ENCODE assay signal across 19 mouse cellular contexts in the genomic region with DNA sequence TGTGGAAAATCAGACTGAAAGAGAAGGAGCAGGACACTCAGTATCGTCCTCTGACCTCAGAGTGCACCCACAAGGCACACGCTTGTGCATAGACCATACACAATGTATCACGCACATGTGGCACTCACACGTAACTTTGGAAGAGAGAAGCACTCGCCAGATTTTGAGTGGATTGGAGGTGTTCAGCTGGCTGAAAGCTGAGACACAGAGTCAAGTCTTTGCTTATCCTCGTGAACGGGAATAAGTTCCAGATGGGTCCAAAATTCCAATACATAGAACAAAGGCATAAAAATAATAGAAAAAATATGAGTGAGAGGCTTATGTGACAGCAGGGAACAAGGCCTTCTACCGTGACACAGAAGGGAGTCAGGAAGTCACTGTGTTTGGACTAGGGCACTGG. TPM values are rescaled to one million over a fixed set of nuclear protein-coding genes. Genes with fewer than 3 reads are reported as not detected.
DNase-seq lines count a peak whose midpoint lies in the region; ATAC-seq and TF ChIP-seq lines count a peak whose summit lies in the region.
"Had no signal": no experiment of that assay in that cellular context is flagged by ENCODE, and none has a peak within 500 bp of the region (broad histone marks: within the 10 kb centered on the region; RNA-seq: fewer than 3 reads in every experiment).

No protein-coding gene starts in this region.

- 50% methylated on average over 8 of the region's 8 CpGs for WGBS in stomach, embryonic 14.5 days
- 44% methylated on average over 8 of the region's 8 CpGs for WGBS in stomach, postnatal 0 days
- 26% methylated on average over 8 of the region's 8 CpGs for whole genome bisulfite sequencing in limb, embryonic 12.5 days
- WGBS in heart, adult 2 months: 78% methylated on average over 8 of the region's 8 CpGs

- no peak for TF ChIP-seq EP300 in stomach, postnatal 0 days (optimal IDR thresholded peaks at IDR 0.05)
- TF ChIP-seq EP300 in heart, adult 2 months (IDR thresholded peaks at IDR 0.05; ENCODE audit: insufficient read depth, low read depth, low read length): no peak

- no peak overlapping the region for H3K9ac ChIP-seq in stomach, embryonic 14.5 days (replicated peaks; ENCODE audit: low read depth, low read length)
- no peak overlapping the region for H3K9ac ChIP-seq in stomach, postnatal 0 days (ENCODE audit: low read length)
- no peak overlapping the region for H3K9ac ChIP-seq in limb, embryonic 12.5 days (replicated peaks)
- no peak overlapping the region for H3K9ac ChIP-seq in heart, adult 2 months (ENCODE audit: low read depth, low read length)
- H3K9ac ChIP-seq: heart, embryonic 15.5 days; hindbrain, embryonic 14.5 days; liver, embryonic 14.5 days had no signal

- 0 out of 2 replicates have a peak, but pooled peaks cover 3% of the 10 kb centered on the region for H3K9me3 ChIP-seq in stomach, embryonic 14.5 days (ENCODE audit: control insufficient read depth, low read depth, low read length)
- no peaks in the 10 kb centered on the region for H3K9me3 ChIP-seq in stomach, postnatal 0 days (ENCODE audit: control insufficient read depth, low read length)
- H3K9me3 ChIP-seq in limb, embryonic 12.5 days: no peaks in the 10 kb centered on the region
- H3K9me3 ChIP-seq: heart, embryonic 15.5 days had no signal

- H3K27me3 ChIP-seq in stomach, embryonic 14.5 days (ENCODE audit: control insufficient read depth, insufficient read depth, low read length): no peaks in the 10 kb centered on the region
- no peaks in the 10 kb centered on the region for H3K27me3 ChIP-seq in stomach, postnatal 0 days (ENCODE audit: control insufficient read depth, insufficient read depth, low read length)
- no peaks in the 10 kb centered on the region for H3K27me3 ChIP-seq in limb, embryonic 12.5 days
- no peaks in the 10 kb centered on the region for H3K27me3 ChIP-seq in heart, adult 2 months (ENCODE audit: control insufficient read depth, insufficient read depth, low read length)
- H3K27me3 ChIP-seq: heart, embryonic 15.5 days had no signal

- no peak for ATAC-seq in stomach, embryonic 14.5 days (ENCODE audit: insufficient number of reproducible peaks, insufficient read depth, low FRiP score, low read depth)
- ATAC-seq in stomach, postnatal 0 days (ENCODE audit: low FRiP score, low TSS enrichment): no peak
- ATAC-seq in limb, embryonic 12.5 days (ENCODE audit: insufficient number of reproducible peaks, insufficient read depth, low FRiP score, low TSS enrichment, low read depth): peak; percentile 31; the same call in 1 of the 2 replicates
- ATAC-seq: forebrain, embryonic 14.5 days; intestine, postnatal 0 days; midbrain, embryonic 16.5 days had no signal

- TF ChIP-seq POLR2A in heart, adult 2 months (IDR thresholded peaks at IDR 0.05; ENCODE audit: insufficient read depth, low read depth, low read length): no peak

- peak; percentile 45 for DNase-seq in heart, adult 11 months
- DNase-seq in heart, adult 8-10 months (ENCODE audit: low spot score): no peak
- no peak for DNase-seq in stomach, postnatal 0 days (ENCODE audit: low spot score)
- DNase-seq in lung, postnatal 25 days (ENCODE audit: low spot score): no peak
- DNase-seq in heart, adult 2 months: no peak
- DNase-seq: adrenal gland, postnatal 10 days; cerebellum, adult 11 months; cerebellum, postnatal 14 days; right cerebral cortex, postnatal 14 days; thymus, postnatal 25 days had no signal

- H3K79me2 ChIP-seq in heart, adult 2 months (replicated peaks; ENCODE audit: control insufficient read depth, insufficient read depth, low read length): no peaks in the 10 kb centered on the region

- H3K36me3 ChIP-seq in stomach, embryonic 14.5 days (ENCODE audit: control insufficient read depth, insufficient read depth, low read length): no peaks in the 10 kb centered on the region
- H3K36me3 ChIP-seq in stomach, postnatal 0 days (ENCODE audit: control insufficient read depth, insufficient read depth, low read length): no peaks in the 10 kb centered on the region
- H3K36me3 ChIP-seq in limb, embryonic 12.5 days: no peaks in the 10 kb centered on the region
- H3K36me3 ChIP-seq in heart, adult 2 months (ENCODE audit: control insufficient read depth, insufficient read depth, low read length): no peaks in the 10 kb centered on the region
- H3K36me3 ChIP-seq: heart, embryonic 15.5 days had no signal

- H3K4me2 ChIP-seq in stomach, embryonic 14.5 days (replicated peaks; ENCODE audit: low read depth, low read length): no peak overlapping the region
- H3K4me2 ChIP-seq in stomach, postnatal 0 days (replicated peaks; ENCODE audit: low read depth): no peak overlapping the region
- H3K4me2 ChIP-seq in limb, embryonic 12.5 days: 0 out of 2 replicates have a peak overlapping the region, but pooled peaks have one; percentile 1
- H3K4me2 ChIP-seq: heart, embryonic 15.5 days; hindbrain, embryonic 14.5 days had no signal

- no peak overlapping the region for H3K4me3 ChIP-seq in stomach, embryonic 14.5 days (ENCODE audit: low read depth, low read length)
- H3K4me3 ChIP-seq in stomach, postnatal 0 days (ENCODE audit: low read depth, low read length): no peak overlapping the region
- H3K4me3 ChIP-seq in limb, embryonic 12.5 days (replicated peaks): no peak overlapping the region
- no peak overlapping the region for H3K4me3 ChIP-seq in heart, adult 2 months
- H3K4me3 ChIP-seq: erythroblast, embryonic 14.5 days; heart, embryonic 15.5 days had no signal

- no peak for TF ChIP-seq CTCF in stomach, postnatal 0 days (IDR thresholded peaks at IDR 0.05; ENCODE audit: low read depth)
- TF ChIP-seq CTCF in heart, adult 2 months (IDR thresholded peaks at IDR 0.05): no peak

- intact Hi-C loops in heart, adult 2 months (cut with DNase I): loop anchor here (5.0 kb wide), 1 partner anchor 46 kb away; no protein-coding TSS in a partner anchor

- peak overlapping the region; percentile 10; the same call in 1 of the 2 replicates for H3K27ac ChIP-seq in stomach, embryonic 14.5 days (ENCODE audit: low read length)
- no peak overlapping the region for H3K27ac ChIP-seq in stomach, postnatal 0 days (replicated peaks)
- H3K27ac ChIP-seq in limb, embryonic 12.5 days: peak overlapping the region; percentile 66; the same call in 1 of the 2 replicates
- H3K27ac ChIP-seq in heart, adult 2 months: no peak overlapping the region
- H3K27ac ChIP-seq: heart, embryonic 15.5 days; hindbrain, embryonic 14.5 days; liver, embryonic 14.5 days had no signal

- H3K4me1 ChIP-seq in stomach, embryonic 14.5 days (ENCODE audit: control insufficient read depth, insufficient read depth, low read length): 0 out of 2 replicates have a peak, but pooled peaks cover 5% of the 10 kb centered on the region
- H3K4me1 ChIP-seq in stomach, postnatal 0 days (replicated peaks; ENCODE audit: control insufficient read depth, insufficient read depth): peaks cover 3% of the 10 kb centered on the region; the same call in 1 of the 2 replicates
- peaks cover 22% of the 10 kb centered on the region for H3K4me1 ChIP-seq in limb, embryonic 12.5 days (replicated peaks)
- no peaks in the 10 kb centered on the region; the same call in 1 of the 2 replicates for H3K4me1 ChIP-seq in heart, adult 2 months (ENCODE audit: control insufficient read depth, insufficient read depth, low read length)
- H3K4me1 ChIP-seq: heart, embryonic 15.5 days had no signal

RNA-seq across cellular contexts. Expression of gene Sh3bp4, which starts 36.6 kb away (rescaled TPM):
- 10 to 100 TPM in 2 of 4 experiments, 1 to 10 TPM in 2; 7.2 to 13.4 (median 9.7) TPM for total RNA-seq in heart, adult 8-10 months (2022)
- polyA plus RNA-seq in stomach, embryonic 14.5 days (2014; fragmentation: Nextera tagmentation; extraction: Ambion mirVana): 22.4 and 24.3 TPM in 2 replicates
- 7.6 and 8.0 TPM in 2 replicates for polyA plus RNA-seq in stomach, postnatal 0 days (2015; fragmentation: Nextera tagmentation; extraction: Ambion mirVana)
- polyA plus RNA-seq in limb, embryonic 12.5 days (2016; fragmentation: Nextera tagmentation; extraction: Ambion mirVana): 22.3 and 23.1 TPM in 2 replicates
- 10 to 100 TPM in 1 of 2 experiments, 1 to 10 TPM in 1; 10.0 to 11.1 TPM for total RNA-seq in heart, adult 2 months (2021)
- 8.6 and 10.2 TPM in 2 replicates for polyA plus RNA-seq in heart, adult 2 months (2012; rRNA removed)
- polyA plus RNA-seq: erythroblast, embryonic 14.5 days had no signal

Comparison
In these comparisons a context has a peak if more than half of its experiments do, and no peak if none do; other contexts are left out.
1. H3K27ac ChIP-seq: peak in stomach, embryonic 14.5 days (single experiment) and limb, embryonic 12.5 days (single experiment); none in stomach, postnatal 0 days (single experiment) and heart, adult 2 months (single experiment).